Mouse (Mus musculus): ENCODE data around the gene Agpat3.

Gene Agpat3

DNA sequence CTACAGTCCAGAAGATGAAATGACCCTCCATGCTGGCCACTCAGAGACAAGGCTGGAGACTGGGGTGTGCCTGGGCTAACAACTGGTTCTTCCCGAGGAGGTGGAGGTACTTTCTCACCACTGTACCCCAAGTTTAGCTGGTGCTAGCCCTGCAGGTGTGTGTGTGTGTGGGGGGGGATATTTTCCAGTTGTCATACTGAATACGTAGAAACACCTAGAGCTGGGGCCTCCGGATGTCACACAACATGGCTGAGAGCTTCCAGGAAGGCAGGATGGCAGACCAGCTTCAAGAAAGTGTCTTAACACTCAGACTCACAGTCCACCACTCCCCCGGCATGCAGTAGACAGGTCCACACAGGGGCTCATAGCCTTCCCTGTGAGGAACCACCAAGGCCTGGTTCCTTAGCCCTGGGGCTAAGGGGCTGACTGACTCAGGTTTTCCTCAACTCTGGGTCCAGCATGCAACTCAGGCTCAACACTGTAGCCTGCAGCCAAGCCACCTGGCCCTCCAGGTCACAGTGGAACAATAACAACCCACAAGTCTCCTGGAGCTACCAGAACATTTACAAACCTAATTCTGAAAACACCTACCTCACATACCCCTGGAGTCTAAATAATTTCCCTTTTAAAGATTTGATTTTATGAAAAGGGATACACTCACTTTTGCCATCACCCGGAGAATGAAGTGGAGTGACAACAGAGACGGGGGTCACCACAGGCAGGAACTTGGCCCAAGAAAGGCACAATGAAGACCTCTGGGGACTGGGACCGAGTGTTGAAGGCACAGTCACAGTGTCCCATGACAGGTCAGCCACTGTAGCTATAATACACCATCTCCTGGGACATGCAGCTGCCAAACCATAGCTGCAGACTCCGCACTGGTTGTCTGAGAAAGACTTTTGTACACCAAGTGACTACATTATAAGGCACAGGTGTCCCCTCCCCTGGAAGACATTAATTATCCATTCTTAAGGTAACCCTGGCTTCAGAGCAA lies 53.3 kb downstream of the Agpat3 start:
- no peak for DNase-seq (ENCODE audit: extremely low read depth, low read depth, low spot score)

DNA sequence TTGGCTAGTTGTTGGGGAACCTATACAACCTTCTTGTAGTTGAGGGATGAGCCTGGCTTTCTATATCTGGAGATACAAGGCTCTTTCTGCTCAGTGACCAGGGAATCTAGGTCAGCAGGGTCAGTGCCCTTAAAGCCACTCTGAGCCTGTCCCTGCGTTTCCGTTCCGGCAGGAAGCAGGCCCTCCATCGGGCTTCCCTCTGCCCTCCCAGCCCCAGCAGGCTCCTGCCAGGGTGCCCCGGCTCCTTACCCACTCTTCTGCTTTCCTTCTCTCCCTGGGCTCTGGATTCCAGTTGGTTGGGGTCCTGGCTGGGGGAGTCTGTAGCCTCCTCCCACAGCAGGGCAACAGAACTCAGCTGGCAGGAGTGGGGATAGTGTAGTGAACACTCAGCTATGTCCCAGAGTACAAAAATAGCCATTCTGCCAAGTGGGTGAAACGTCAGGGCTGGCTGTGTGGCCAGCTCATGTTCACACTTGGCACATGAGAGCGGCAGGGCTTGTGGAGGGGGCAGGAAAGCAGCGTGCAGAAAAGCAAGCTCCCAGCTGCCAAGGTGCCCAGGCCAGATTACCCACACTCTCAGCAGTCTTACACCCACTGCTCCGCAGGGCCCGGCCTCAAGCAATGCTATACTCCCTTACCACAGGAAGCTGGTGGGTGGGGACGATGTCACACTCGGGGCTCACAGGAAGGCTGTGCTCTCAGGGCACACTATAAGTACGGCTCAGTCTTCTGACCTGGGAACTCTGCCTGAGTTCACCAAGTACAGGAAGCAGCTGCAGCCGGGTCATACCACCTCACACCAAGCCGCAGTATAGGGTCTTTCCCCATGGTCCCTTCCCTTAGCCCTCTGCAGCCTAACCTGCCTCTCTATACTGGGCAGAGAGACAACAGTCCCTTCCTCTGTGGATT lies 54.5 kb downstream of the Agpat3 start:
- DNase-seq (ENCODE audit: extremely low read depth, low read depth, low spot score): peak; percentile 89

DNA sequence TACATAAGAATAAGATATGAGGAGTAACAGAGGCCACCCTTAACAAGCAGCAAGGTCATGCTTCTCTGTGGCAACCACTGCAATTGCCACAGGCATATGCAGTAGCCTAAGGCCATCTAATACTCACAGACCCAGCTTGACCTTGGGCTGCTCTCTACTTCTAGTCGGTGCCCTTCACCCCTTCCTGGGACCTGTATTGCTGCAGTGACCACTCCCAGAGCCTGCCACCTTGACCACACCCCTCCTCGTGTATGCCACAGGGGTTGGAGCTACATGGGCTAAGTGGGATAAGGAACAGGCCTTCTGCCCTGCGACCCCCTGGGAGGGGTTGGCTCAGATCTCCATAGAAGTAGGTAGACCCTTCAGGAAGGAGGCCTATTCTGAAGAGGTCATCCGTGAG lies 55.3 kb downstream of the Agpat3 start:
- DNase-seq (ENCODE audit: extremely low read depth, low read depth, low spot score): no peak

DNA sequence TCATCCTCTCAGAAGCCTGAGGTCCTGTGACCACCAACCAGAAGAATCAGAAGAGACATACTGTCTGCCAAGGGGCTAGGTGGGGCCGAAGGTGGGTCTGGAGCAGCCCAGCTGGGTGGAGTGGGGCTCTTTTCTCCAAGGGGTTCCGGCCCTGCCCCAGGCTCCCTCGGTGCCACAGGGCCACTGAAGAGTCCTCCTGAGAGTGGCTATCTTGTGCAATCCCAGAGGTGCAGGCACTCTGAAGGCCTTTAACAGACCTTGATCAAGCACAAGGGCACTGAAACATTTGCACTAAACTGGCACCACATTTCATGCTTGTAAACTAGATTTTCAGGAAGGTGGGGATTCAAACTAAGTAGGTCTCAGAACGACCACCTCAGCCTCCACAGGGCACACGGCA lies 55.9 kb downstream of the Agpat3 start:
- no peak for DNase-seq (ENCODE audit: extremely low read depth, low read depth, low spot score)

DNA sequence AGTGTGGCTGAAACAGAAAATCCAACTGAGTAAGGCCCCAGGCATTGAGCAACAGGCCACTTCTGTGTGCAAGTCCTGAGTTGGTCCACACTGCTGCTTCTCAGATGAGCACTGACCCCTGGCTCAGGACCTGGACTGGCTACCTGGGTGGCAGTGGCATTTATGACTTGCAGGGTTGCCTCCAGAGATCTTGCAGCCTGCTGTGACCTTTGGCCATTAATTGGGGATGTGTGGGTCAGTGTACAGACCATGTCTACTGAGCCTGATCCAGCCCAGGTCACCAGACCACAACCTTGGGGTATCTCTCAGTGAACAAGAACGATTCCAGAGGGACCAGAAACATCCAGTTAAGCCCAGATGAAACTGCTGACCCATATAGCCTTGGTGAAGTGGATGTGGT lies 58.7 kb downstream of the Agpat3 start:
- DNase-seq (ENCODE audit: extremely low read depth, low read depth, low spot score): no peak

DNA sequence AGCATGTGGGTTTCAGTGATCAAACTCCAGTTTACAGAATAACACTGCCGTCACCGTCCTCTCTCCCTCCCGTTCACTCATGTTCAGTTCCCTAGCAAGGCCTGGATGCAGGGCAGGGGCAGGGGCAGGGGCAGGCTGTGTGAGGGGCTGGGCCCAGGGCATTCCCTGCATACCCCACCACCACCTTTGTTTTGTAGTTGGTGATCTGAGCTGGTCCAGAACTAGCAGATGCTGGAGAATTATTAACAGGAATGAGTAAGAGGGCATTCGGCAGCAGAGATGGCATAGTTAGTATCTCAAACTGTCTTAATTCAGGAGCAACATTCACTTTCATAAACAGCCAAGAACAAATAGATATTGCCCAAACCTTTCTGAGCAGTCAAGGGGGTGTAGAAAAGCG lies 59.9 kb downstream of the Agpat3 start:
- no peak for DNase-seq (ENCODE audit: extremely low read depth, low read depth, low spot score)

DNA sequence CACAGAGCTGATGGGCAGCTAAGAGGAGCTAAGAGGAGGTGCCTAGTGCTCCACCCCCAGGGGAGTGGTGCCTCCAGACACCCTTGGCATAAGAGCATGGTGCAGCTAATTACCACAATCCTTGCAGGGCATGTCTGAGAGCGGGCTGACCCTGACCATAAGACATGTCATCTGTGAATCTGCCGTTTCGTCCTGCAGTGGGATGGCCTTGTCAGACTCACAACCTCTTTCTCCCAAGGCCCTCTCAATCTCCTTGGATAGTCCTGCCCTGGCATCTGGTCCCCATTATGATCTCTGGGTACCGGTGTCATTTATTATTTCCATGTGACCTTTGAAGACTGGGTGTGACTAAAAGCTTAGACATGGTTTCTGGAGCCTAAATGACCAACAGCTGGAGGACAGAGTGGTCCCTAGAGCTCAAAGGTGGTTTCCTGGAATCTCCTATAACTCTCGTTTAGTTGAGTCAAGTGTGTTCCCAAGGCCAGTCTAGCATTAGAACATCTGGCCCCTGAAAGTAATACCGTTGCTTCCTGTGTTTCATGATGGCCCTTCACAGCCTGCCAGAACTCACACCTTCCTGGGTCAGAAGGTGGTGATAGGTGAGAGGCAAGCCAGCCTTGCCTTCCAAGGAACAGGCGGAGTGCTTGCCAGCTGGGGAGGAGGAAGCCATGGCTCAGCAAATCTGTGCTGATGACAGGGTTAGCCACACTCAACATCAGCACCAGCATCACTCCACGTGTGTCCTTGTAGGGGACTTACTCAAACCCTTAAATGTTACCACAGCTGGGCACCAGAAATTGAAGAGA lies 61.4 kb downstream of the Agpat3 start:
- DNase-seq (ENCODE audit: extremely low read depth, low read depth, low spot score): no peak

GRCm38 (mm10) chr10:78288896-78289295 lies 63.4 kb downstream of the Agpat3 start:
- DNase-seq (ENCODE audit: extremely low read depth, low read depth, low spot score): no peak

- no peak for DNase-seq (ENCODE audit: extremely low read depth, low read depth, low spot score)
These were observed 64.2 kb downstream of the Agpat3 start for GRCm38 (mm10) chr10:78288135-78288534.

DNA sequence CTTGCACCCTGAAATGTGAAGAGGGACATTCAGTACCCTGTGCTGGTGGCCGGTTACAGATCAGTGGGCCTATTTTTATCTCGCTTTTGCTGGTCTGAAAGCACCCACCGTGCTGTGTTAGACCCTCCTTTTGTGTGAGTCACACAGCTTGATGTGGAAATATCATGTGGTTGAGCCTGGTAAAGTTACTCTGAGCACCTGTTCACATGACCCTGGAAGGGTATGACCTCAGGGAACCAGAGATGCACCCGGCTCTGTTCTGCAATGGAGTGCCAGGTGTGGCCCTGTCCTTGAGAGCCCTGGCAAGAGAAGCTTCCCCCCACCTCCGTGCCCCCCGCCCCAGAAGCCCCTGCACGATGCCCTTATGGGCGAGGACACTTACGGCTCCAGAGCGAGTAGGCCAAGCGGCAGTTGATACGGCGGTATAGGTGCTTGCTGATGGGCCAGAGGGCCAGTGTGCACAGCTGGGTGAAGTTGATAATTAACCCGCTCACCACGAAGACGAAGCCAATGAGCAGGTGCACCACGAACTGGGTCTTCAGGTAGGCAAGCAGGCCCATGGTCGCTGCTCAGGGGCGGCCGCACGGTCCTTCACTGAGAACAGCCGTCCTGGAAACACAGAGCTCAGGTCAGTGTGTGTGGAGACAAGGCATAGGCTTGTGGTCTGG lies 64.7 kb downstream of the Agpat3 start:
- DNase-seq (ENCODE audit: extremely low read depth, low read depth, low spot score): no peak

DNA sequence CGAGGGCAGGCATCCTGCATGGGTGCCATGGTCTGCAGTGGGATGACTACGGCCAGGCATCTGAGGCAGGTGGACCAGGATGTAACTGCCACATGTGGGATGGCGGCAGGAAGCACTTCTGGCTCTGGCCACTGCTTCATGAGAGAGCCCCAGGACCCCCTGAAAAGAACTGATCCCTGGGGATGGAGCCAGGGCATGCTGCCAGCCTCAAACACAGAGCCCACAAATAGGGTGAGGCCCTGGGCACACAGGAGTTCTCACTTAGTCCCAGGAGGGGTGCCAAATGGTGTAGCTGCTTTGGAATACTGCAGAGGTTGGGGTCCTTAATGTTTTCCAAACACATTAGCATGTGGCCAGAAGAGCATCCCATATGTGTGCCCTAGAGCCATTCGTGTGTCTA lies 66.3 kb downstream of the Agpat3 start:
- no peak for DNase-seq (ENCODE audit: extremely low read depth, low read depth, low spot score)

- no peak for DNase-seq (ENCODE audit: extremely low read depth, low read depth, low spot score)
These were observed 66.9 kb downstream of the Agpat3 start for GRCm38 (mm10) chr10:78285409-78285808.

DNA sequence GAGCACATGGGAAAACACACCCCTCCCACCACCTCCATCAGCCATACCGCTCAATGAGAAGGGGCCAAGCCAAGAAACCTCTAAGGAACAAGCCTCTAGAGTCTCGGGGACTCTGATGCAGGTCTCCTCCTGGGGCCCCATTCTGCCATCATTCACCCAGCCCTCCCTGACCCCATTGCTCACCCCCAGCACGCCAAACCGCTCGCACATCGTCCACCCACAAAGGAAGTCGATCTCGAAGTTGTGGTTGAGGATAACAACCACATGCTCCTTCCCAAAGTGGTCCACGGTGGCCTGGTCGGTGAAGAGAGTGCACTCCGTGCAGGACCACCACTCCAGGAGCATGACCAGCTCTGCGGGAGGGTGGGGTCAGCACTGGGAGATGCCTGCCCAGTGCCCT lies 67.5 kb downstream of the Agpat3 start:
- no peak for DNase-seq (ENCODE audit: extremely low read depth, low read depth, low spot score)

DNA sequence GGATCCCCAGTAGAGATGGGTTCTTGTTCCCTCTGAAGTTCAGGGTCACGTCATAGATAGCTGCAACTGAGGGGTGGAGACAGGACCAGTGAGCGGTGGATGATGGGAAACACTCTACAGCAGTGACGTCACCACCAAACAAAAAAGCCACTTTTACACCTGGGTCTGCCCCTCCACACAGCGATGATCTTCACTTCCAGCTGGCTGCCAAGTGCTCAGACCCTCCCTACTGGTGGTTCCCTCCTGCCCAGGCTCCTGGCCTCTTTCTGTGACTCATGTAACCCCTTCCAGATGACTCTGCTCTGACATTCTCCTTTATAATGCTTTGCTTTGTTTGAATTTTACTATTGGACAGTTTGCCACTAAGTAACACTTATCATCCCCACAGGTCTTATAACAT lies 69.9 kb downstream of the Agpat3 start:
- no peak for DNase-seq (ENCODE audit: extremely low read depth, low read depth, low spot score)

- peak; percentile 49 for DNase-seq (ENCODE audit: extremely low read depth, low read depth, low spot score)
These were observed 71.8 kb downstream of the Agpat3 start for GRCm38 (mm10) chr10:78280486-78280885.

DNA sequence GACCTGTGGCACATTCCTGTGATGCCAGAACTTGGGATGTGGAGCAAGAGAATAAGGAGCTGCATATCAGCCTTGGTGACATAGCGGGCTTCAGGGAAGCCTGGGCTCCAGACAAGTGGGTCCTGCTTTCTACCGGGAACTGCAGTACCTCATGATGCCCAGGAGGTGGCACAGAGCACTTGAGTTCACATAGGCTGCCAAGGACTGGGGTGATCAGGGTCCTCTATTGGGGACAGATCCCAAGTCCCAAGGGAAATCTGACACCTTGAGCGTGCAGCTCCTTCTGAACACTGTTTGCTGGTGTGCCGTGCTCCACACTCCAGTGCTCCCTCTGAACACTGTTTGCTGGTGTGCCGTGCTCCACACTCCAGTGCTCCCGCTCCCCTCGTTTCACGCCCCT lies 73.1 kb downstream of the Agpat3 start:
- DNase-seq (ENCODE audit: extremely low read depth, low read depth, low spot score): no peak

GRCm38 (mm10) chr10:78277835-78278234 lies 74.5 kb downstream of the Agpat3 start:
- no peak for DNase-seq (ENCODE audit: extremely low read depth, low read depth, low spot score)

GRCm38 (mm10) chr10:78276242-78276641 lies 76.0 kb downstream of the Agpat3 start:
- no peak for DNase-seq (ENCODE audit: extremely low read depth, low read depth, low spot score)

- no peak for DNase-seq (ENCODE audit: extremely low read depth, low read depth, low spot score)
These were observed 79.4 kb downstream of the Agpat3 start for GRCm38 (mm10) chr10:78272932-78273331.

- DNase-seq (ENCODE audit: extremely low read depth, low read depth, low spot score): no peak
These were observed 86.4 kb downstream of the Agpat3 start for GRCm38 (mm10) chr10:78265881-78266280.
